Mouse (Mus musculus) heart, embryonic 16.5 days (tissue): ENCODE data around the gene Mfsd4b1. TPM values are rescaled to one million over a fixed set of nuclear protein-coding genes. Genes with fewer than 3 reads are reported as not detected.

Experiments
- ATAC-seq: fragments of 200-750 bp; cut with Nextera tagmentation; replicated peaks from 2 replicates; pipeline ENCODE4 v1.8.0; 2017; ENCODE audit warnings: moderate number of reproducible peaks; ENCODE audit not compliant: insufficient read depth, low FRiP score; ENCODE audit errors: extremely low read depth
- H3K27ac ChIP-seq: fragments of 300-500 bp; sonication (generic); 2 replicates; pipeline ENCODE4 v1.5.1; 2014; ENCODE audit warnings: mild to moderate bottlenecking, low read length, control low read depth, moderate library complexity
- H3K27me3 ChIP-seq: fragments of 300-500 bp; sonication (generic); 2 replicates; pipeline ENCODE4 v1.6.1; 2014; ENCODE audit warnings: low read length, mixed read lengths; ENCODE audit not compliant: control insufficient read depth, insufficient read depth
- H3K36me3 ChIP-seq: fragments of 300-500 bp; sonication (generic); 2 replicates; pipeline ENCODE4 v1.6.1; 2014; ENCODE audit not compliant: control insufficient read depth, insufficient read depth
- H3K4me1 ChIP-seq: fragments of 300-500 bp; sonication (generic); 2 replicates; pipeline ENCODE4 v1.6.1; 2014; ENCODE audit warnings: low read length, mixed read lengths; ENCODE audit not compliant: control insufficient read depth, insufficient read depth
- H3K4me2 ChIP-seq: fragments of 300-500 bp; sonication (generic); 2 replicates; pipeline ENCODE4 v1.6.1; 2014; ENCODE audit warnings: low read depth, mild to moderate bottlenecking, control low read depth, low read length
- H3K4me3 ChIP-seq: fragments of 300-500 bp; sonication (generic); 2 replicates; pipeline ENCODE4 v1.5.1; 2014; ENCODE audit warnings: mild to moderate bottlenecking, control low read depth, low read length
- H3K9ac ChIP-seq: fragments of 300-500 bp; sonication (generic); 2 replicates; pipeline ENCODE4 v1.6.1; 2014; ENCODE audit warnings: low read length, control low read depth
- H3K9me3 ChIP-seq: fragments of 300-500 bp; sonication (generic); replicated peaks from 2 replicates; pipeline ENCODE4 v1.6.1; 2016; ENCODE audit warnings: low read length; ENCODE audit not compliant: control insufficient read depth
- WGBS: fragments of 180-500 bp; shearing (Covaris S2); extraction: QIAGEN DNeasy Blood & Tissue Kit; methylation state at CpG from one replicate; pipeline ENCODE4 v1.1.7; 2014; 5-methylcytosine and 5-hydroxymethylcytosine counted together
- polyA plus RNA-seq: library from polyadenylated mRNA; unstranded; fragments of >200 nt; fragmentation: Nextera tagmentation; extraction: Ambion mirVana; gene quantifications from 2 replicates; pipeline ENCODE4 v1.2.1, GENCODE M21; 2015

Mfsd4b1 gene
- polyA plus RNA-seq, 1 experiment from 2014 or later, result 1.3 TPM

DNA sequence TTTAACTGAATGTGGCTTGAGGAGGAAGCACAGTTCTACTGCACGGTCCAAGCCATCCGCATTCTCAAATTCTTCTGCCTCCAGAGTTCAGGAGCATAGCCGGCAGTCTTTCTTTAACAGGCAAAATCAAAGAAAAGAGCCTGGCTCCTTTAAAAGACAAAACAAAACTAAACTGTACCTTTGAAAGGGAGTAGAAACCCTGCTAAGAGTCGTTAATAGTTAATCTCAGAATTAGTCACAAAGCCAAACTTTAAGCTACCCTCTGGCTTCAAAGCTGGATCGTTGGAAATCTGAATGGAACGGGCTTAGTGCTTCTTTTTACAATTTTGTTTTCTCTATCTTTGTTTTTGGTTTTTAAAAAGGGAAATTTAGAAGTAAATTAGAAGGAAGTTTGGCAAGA lies 37.7 kb upstream of the Mfsd4b1 start:
- no peaks in the 10 kb centered on the region for H3K4me1 ChIP-seq
- no peak overlapping the region for H3K4me2 ChIP-seq
- no peak overlapping the region for H3K9ac ChIP-seq
- no peaks in the 10 kb centered on the region for H3K9me3 ChIP-seq
- ATAC-seq, result no peak
- H3K27me3 ChIP-seq, result no peaks in the 10 kb centered on the region
- no peak overlapping the region for H3K27ac ChIP-seq
- no peak overlapping the region for H3K4me3 ChIP-seq
- WGBS, result 70% methylated on average over 6 of the region's 6 CpGs
- no peaks in the 10 kb centered on the region for H3K36me3 ChIP-seq

DNA sequence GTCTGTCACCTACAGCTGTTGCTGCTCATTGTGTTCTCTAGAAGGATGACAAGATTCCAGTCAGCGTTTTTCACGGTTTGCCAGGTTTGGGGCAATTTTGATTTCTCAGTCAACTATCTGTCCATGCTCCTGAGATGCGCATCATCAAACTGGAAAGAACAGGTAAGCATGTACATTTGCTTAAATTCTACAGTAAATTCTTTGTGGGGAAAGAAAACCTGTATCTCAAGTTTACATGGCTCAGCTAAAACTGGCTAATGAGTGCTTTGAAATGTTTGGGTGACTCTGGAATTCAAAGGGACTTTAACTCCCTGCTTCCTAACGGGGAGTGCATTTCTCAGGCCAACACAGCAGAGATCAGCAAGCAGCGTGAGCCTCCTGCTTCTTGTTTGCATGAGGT lies 36.9 kb upstream of the Mfsd4b1 start:
- no peak overlapping the region for H3K4me2 ChIP-seq
- H3K36me3 ChIP-seq, result no peaks in the 10 kb centered on the region
- H3K27ac ChIP-seq, result no peak overlapping the region
- H3K4me3 ChIP-seq, result no peak overlapping the region
- no peaks in the 10 kb centered on the region for H3K9me3 ChIP-seq
- no peaks in the 10 kb centered on the region for H3K4me1 ChIP-seq
- ATAC-seq, result no peak
- H3K9ac ChIP-seq, result no peak overlapping the region
- WGBS, result 83% methylated on average over 5 of the region's 5 CpGs
- H3K27me3 ChIP-seq, result no peaks in the 10 kb centered on the region

DNA sequence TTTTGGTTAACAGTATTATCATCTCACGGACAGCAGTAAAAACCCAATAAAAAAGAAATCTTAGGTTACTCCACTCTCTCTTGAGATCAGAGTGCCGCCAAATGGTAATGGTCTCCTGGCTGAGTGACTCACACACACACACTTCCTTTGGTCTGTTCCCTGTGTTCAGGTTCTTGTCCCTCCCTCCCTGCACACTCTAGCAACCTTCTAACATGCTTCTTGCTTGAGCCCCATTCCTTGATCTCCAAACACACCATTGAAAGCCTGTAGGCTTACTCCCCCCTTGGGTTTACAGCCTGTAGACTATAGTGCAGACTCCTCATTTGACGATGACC lies 33.7 kb upstream of the Mfsd4b1 start:
- no peaks in the 10 kb centered on the region for H3K36me3 ChIP-seq
- H3K27me3 ChIP-seq, result no peaks in the 10 kb centered on the region
- no peak overlapping the region for H3K27ac ChIP-seq
- no peaks in the 10 kb centered on the region for H3K9me3 ChIP-seq
- no peak overlapping the region for H3K4me2 ChIP-seq
- H3K4me3 ChIP-seq, result no peak overlapping the region
- WGBS, result 78% methylated on average over 3 of the region's 3 CpGs
- no peak for ATAC-seq
- no peak overlapping the region for H3K9ac ChIP-seq
- H3K4me1 ChIP-seq, result no peaks in the 10 kb centered on the region

DNA sequence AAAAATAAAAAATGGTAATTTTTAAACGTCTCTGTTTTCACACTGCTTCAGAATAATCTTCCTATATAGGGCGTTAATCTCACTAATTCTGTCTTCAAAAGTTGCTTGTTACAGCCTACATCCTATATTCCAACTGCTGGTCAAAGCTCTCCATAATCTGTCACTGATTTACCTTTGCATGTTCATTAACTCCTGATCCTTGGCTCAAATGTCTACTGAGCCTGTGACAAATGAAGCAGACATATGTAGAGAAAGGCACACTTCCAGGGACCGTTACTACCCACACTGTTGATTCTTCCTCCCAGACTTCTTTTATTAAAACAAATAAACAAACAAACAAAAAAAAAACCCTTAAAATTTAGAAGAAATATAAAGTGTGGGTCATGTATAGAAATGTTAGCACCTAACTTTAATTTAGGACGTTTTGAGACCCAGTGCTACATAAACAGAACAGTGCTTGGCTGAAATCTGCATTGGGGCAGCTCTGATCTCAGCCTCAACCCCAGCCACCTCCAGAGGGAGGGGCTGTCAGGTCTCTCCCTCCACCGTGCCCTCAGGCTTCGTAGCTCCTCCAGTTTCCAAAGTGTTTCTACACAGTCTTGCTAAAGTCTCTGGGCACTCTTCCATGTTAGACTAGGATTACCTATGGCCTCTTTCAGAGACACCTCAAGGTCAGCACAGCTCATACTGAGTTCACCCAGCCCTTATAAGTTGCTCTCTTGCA lies 33.2 kb upstream of the Mfsd4b1 start:
- no peak overlapping the region for H3K4me2 ChIP-seq
- H3K36me3 ChIP-seq, result no peaks in the 10 kb centered on the region
- no peak for ATAC-seq
- 56% methylated on average over 6 of the region's 6 CpGs for WGBS
- H3K9ac ChIP-seq, result no peak overlapping the region
- H3K27me3 ChIP-seq, result no peaks in the 10 kb centered on the region
- H3K9me3 ChIP-seq, result no peaks in the 10 kb centered on the region
- no peak overlapping the region for H3K27ac ChIP-seq
- H3K4me3 ChIP-seq, result no peak overlapping the region
- no peaks in the 10 kb centered on the region for H3K4me1 ChIP-seq

DNA sequence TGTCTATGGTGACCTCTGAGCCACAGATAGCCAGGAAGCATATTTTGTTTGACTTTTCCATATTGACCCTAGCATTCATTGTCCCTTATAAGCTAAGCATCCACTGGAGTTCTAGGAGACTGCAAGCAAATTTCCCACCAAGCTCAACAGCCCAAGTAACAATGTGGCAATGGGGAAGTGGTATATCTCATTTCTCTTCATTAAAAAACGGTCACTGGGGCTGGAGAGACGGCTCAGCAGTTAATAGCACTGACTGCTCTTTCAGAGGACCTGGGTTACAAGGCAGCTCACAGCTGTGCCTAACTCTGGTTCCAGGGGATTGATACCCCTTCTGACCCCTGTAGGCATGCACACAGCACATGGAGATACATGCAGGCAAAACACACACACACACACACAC lies 32.5 kb upstream of the Mfsd4b1 start:
- H3K27ac ChIP-seq, result no peak overlapping the region
- no peaks in the 10 kb centered on the region for H3K9me3 ChIP-seq
- H3K4me2 ChIP-seq, result no peak overlapping the region
- H3K9ac ChIP-seq, result no peak overlapping the region
- no peak for ATAC-seq
- no peaks in the 10 kb centered on the region for H3K27me3 ChIP-seq
- H3K4me3 ChIP-seq, result no peak overlapping the region
- H3K4me1 ChIP-seq, result no peaks in the 10 kb centered on the region
- H3K36me3 ChIP-seq, result no peaks in the 10 kb centered on the region
- WGBS, result 63% methylated on average over 2 of the region's 2 CpGs

DNA sequence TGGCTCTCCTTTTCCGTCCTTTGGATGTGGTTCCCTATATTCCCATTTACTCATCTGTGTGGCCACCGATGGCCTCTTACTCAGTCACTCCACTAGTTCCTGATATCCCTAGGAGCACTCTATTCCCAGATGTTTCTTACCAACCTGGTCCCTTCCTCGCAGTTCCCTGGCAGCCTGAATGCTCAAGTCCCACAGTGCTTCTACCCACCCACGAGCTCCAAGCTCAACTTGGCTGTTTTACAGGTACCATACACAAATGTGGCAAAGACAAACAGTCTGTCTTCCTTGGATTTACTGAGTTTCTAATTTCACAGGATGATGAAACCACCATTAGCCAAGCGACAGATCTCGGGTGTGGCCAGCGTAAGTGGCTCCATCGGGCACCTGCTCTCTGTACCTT lies 29.4 kb upstream of the Mfsd4b1 start:
- no peaks in the 10 kb centered on the region for H3K9me3 ChIP-seq
- no peak overlapping the region for H3K4me3 ChIP-seq
- 90% methylated on average over 8 of the region's 8 CpGs for WGBS
- no peak overlapping the region for H3K27ac ChIP-seq
- no peaks in the 10 kb centered on the region for H3K4me1 ChIP-seq
- no peaks in the 10 kb centered on the region for H3K36me3 ChIP-seq
- no peaks in the 10 kb centered on the region for H3K27me3 ChIP-seq
- no peak overlapping the region for H3K9ac ChIP-seq
- ATAC-seq, result no peak
- no peak overlapping the region for H3K4me2 ChIP-seq

DNA sequence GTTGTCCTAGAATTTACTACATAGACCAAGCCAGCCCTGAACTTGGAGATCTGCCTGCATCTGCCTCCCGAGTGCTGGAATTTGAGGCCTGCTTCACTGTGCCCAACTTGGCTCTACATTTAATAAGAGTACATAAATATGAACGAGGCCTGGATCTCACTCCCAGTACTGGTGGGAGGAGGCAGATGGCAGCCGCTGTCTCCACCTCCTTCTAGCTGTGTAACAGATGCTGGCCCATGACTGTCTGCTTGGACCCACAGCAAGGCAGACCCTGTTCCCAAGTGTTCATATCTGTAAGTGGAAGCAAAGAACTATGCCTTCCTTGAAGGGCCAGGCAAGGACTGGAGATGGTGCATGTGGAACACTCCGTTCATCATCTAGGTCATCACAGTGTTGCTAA lies 28.8 kb upstream of the Mfsd4b1 start:
- no peaks in the 10 kb centered on the region for H3K4me1 ChIP-seq
- no peak overlapping the region for H3K27ac ChIP-seq
- no peaks in the 10 kb centered on the region for H3K27me3 ChIP-seq
- H3K36me3 ChIP-seq, result no peaks in the 10 kb centered on the region
- no peak overlapping the region for H3K9ac ChIP-seq
- ATAC-seq, result no peak
- no peak overlapping the region for H3K4me3 ChIP-seq
- H3K4me2 ChIP-seq, result no peak overlapping the region
- no peaks in the 10 kb centered on the region for H3K9me3 ChIP-seq
- WGBS, result 93% methylated on average over 4 of the region's 4 CpGs

DNA sequence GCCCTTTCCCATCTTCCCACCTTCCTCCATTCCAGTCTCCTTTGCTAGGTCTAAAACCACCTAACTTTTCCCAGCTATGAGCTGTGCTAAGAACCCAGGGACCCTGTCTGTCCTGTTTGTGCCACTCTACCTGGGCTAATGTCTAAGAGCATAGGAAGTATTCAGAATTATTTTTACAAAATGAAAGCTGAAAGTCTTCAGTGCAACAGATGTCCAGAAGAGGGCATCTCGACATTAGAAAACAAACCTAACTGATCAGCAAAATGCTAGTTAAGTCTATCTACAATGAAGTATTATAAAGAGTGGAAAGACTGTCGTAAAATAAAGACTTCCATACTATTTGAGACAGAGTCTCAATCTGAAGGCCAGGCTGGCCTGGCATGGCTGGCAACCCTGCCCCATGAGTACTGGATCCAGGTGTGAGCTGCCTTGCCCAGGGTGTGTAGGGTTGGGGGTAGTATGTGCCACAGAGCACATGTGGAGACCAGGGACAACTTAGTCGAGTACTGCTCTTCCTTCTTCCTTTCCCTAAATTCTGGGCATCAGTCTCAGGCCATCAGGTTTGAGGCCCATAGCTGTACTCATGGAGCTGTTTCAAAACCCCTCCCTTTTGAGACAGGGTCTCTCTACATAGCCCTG lies 28.3 kb upstream of the Mfsd4b1 start:
- H3K4me2 ChIP-seq, result no peak overlapping the region
- no peak overlapping the region for H3K27ac ChIP-seq
- 59% methylated on average over 3 of the region's 3 CpGs for WGBS
- H3K9me3 ChIP-seq, result no peaks in the 10 kb centered on the region
- no peaks in the 10 kb centered on the region for H3K36me3 ChIP-seq
- H3K4me1 ChIP-seq, result no peaks in the 10 kb centered on the region
- no peak overlapping the region for H3K9ac ChIP-seq
- H3K4me3 ChIP-seq, result no peak overlapping the region
- H3K27me3 ChIP-seq, result no peaks in the 10 kb centered on the region
- no peak for ATAC-seq

DNA sequence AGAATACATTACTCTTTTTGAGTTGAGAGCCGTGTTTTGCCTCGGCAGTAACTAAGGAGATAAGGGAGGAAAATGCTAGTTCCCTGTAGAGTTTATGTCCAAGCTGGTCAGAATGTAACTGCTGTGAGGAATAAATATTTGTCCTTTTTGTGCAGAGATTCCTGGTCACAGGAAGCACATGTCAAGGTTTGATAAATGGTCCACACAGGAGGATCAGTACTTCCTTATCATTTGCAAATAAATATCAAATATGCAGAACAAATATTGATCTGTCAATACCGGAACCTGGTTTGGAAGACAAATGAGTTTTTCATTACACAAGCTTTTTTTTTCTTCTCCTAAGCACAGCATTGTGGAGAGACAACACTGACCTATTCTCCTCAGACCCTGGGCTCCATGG lies 26.9 kb upstream of the Mfsd4b1 start:
- no peak overlapping the region for H3K27ac ChIP-seq
- H3K27me3 ChIP-seq, result no peaks in the 10 kb centered on the region
- ATAC-seq, result no peak
- no peaks in the 10 kb centered on the region for H3K4me1 ChIP-seq
- no peak overlapping the region for H3K4me2 ChIP-seq
- no peaks in the 10 kb centered on the region for H3K9me3 ChIP-seq
- WGBS, result 66% methylated on average over 3 of the region's 3 CpGs
- H3K4me3 ChIP-seq, result no peak overlapping the region
- H3K9ac ChIP-seq, result no peak overlapping the region
- no peaks in the 10 kb centered on the region for H3K36me3 ChIP-seq
